8 mouse cellular contexts compared by ENCODE assay signal in the genomic region with DNA sequence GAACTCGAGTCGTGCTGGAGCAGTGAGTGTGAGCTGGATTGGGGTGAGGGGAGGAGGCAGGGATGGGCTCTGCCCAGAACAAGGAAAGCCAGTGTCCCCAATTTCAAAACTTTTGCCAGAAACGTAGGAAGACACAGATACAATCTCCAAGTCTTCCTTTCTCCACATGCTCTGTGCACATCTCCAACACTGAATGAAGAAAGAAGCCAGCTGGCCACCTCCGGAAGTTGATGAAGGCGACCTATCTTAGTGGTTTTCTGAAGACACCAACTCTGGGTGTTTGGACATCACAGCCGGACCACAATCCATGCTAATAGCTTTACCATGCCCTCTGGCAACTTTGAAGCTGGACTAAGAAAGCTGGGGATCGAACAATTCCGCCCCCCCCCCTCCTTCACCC. TPM values are rescaled to one million over a fixed set of nuclear protein-coding genes. Genes with fewer than 3 reads are reported as not detected.
DNase-seq lines count a peak whose midpoint lies in the region; ATAC-seq and TF ChIP-seq lines count a peak whose summit lies in the region.

No protein-coding gene starts in this region.

- H3K27me3 ChIP-seq in kidney, postnatal 0 days (ENCODE audit: insufficient read depth, low read length) = no peaks in the 10 kb centered on the region
- peaks cover 9% of the 10 kb centered on the region; the same call in 1 of the 2 replicates for H3K27me3 ChIP-seq in embryonic facial prominence, embryonic 15.5 days
- peaks cover 12% of the 10 kb centered on the region; the same call in 1 of the 2 replicates for H3K27me3 ChIP-seq in intestine, embryonic 14.5 days (replicated peaks; ENCODE audit: control insufficient read depth, insufficient read depth, low read length)
- no peaks in the 10 kb centered on the region for H3K27me3 ChIP-seq in midbrain, embryonic 15.5 days (replicated peaks)

- no peaks in the 10 kb centered on the region for H3K9me3 ChIP-seq in kidney, postnatal 0 days (replicated peaks; ENCODE audit: low read length)
- H3K9me3 ChIP-seq in embryonic facial prominence, embryonic 15.5 days (replicated peaks) = no peaks in the 10 kb centered on the region
- H3K9me3 ChIP-seq in intestine, embryonic 14.5 days (ENCODE audit: control insufficient read depth, low read length) = no peaks in the 10 kb centered on the region
- no peaks in the 10 kb centered on the region for H3K9me3 ChIP-seq in midbrain, embryonic 15.5 days

- H3K9ac ChIP-seq in kidney, postnatal 0 days (ENCODE audit: low read depth, low read length) = no peak overlapping the region
- H3K9ac ChIP-seq in embryonic facial prominence, embryonic 15.5 days = no peak overlapping the region
- no peak overlapping the region; the same call in 1 of the 2 replicates for H3K9ac ChIP-seq in intestine, embryonic 14.5 days (ENCODE audit: low read length)
- peak overlapping the region; percentile 60 for H3K9ac ChIP-seq in midbrain, embryonic 15.5 days

- H3K4me3 ChIP-seq in kidney, postnatal 0 days (replicated peaks; ENCODE audit: low read depth, low read length) = peak overlapping the region; percentile 41
- H3K4me3 ChIP-seq in embryonic facial prominence, embryonic 15.5 days (replicated peaks) = peak overlapping the region; percentile 50
- peak overlapping the region; percentile 44 for H3K4me3 ChIP-seq in intestine, embryonic 14.5 days (ENCODE audit: low read depth, low read length)
- H3K4me3 ChIP-seq in midbrain, embryonic 15.5 days = peak overlapping the region; percentile 57

- no peak for TF ChIP-seq CTCF in kidney, postnatal 0 days (IDR thresholded peaks at IDR 0.05; ENCODE audit: low read depth)

- DNase-seq in kidney, postnatal 0 days (ENCODE audit: low spot score) = no peak
- DNase-seq in kidney, adult 18-20 months = no peak
- DNase-seq in intestine, embryonic 14.5 days (ENCODE audit: low spot score) = no peak
- DNase-seq in left cerebral cortex, adult 9 months (ENCODE audit: low spot score in 2 of 2) = no peak
- DNase-seq in gastrocnemius, postnatal 10 days = no peak
- DNase-seq in right cerebral cortex, postnatal 10 days (ENCODE audit: low spot score in 2 of 2) = no peak

- H3K27ac ChIP-seq in kidney, postnatal 0 days = no peak overlapping the region
- H3K27ac ChIP-seq in embryonic facial prominence, embryonic 15.5 days (replicated peaks) = no peak overlapping the region
- no peak overlapping the region for H3K27ac ChIP-seq in intestine, embryonic 14.5 days (ENCODE audit: low read depth)
- no peak overlapping the region for H3K27ac ChIP-seq in midbrain, embryonic 15.5 days

- H3K36me3 ChIP-seq in kidney, postnatal 0 days (ENCODE audit: insufficient read depth, low read length) = no peaks in the 10 kb centered on the region
- no peaks in the 10 kb centered on the region for H3K36me3 ChIP-seq in embryonic facial prominence, embryonic 15.5 days
- no peaks in the 10 kb centered on the region for H3K36me3 ChIP-seq in intestine, embryonic 14.5 days (ENCODE audit: control insufficient read depth, insufficient read depth, low read length)
- H3K36me3 ChIP-seq in midbrain, embryonic 15.5 days (replicated peaks) = no peaks in the 10 kb centered on the region

- 0 out of 2 replicates have a peak, but pooled peaks cover 2% of the 10 kb centered on the region for H3K4me1 ChIP-seq in kidney, postnatal 0 days (replicated peaks; ENCODE audit: insufficient read depth, low read length)
- peaks cover 22% of the 10 kb centered on the region; the same call in 1 of the 2 replicates for H3K4me1 ChIP-seq in embryonic facial prominence, embryonic 15.5 days
- no peaks in the 10 kb centered on the region; the same call in 1 of the 2 replicates for H3K4me1 ChIP-seq in intestine, embryonic 14.5 days (replicated peaks; ENCODE audit: control insufficient read depth, insufficient read depth, low read length)
- peaks cover 6% of the 10 kb centered on the region for H3K4me1 ChIP-seq in midbrain, embryonic 15.5 days

- H3K4me2 ChIP-seq in kidney, postnatal 0 days (ENCODE audit: low read length) = peak overlapping the region; percentile 71
- H3K4me2 ChIP-seq in embryonic facial prominence, embryonic 15.5 days (replicated peaks) = peak overlapping the region; percentile 78
- H3K4me2 ChIP-seq in intestine, embryonic 14.5 days (ENCODE audit: low read length) = peak overlapping the region; percentile 86
- peak overlapping the region; percentile 85 for H3K4me2 ChIP-seq in midbrain, embryonic 15.5 days

- WGBS in kidney, postnatal 0 days = 65% methylated on average over 8 of the region's 8 CpGs
- 58% methylated on average over 8 of the region's 8 CpGs for WGBS in embryonic facial prominence, embryonic 15.5 days
- 63% methylated on average over 8 of the region's 8 CpGs for WGBS in intestine, embryonic 14.5 days
- 67% methylated on average over 8 of the region's 8 CpGs for WGBS in midbrain, embryonic 15.5 days

- no peak for ATAC-seq in kidney, postnatal 0 days (replicated peaks; ENCODE audit: low FRiP score, low read depth)
- no peak for ATAC-seq in embryonic facial prominence, embryonic 15.5 days (ENCODE audit: insufficient number of reproducible peaks, low FRiP score, low TSS enrichment, low read depth)
- ATAC-seq in intestine, embryonic 14.5 days (replicated peaks; ENCODE audit: low FRiP score, low TSS enrichment, low read depth) = no peak
- no peak for ATAC-seq in midbrain, embryonic 15.5 days (replicated peaks)

RNA-seq across cellular contexts. Expression of gene Gramd1b, which starts 0.6 kb away (rescaled TPM):
- 8.9 and 9.0 TPM in 2 replicates for polyA plus RNA-seq in kidney, postnatal 0 days (2015; fragmentation: Nextera tagmentation; extraction: Ambion mirVana)
- 5.7 and 6.0 TPM in 2 replicates for polyA plus RNA-seq in embryonic facial prominence, embryonic 15.5 days (2015; fragmentation: Nextera tagmentation; extraction: Ambion mirVana)
- polyA plus RNA-seq in intestine, embryonic 14.5 days (2014; fragmentation: Nextera tagmentation; extraction: Ambion mirVana) = 3.5 and 4.8 TPM in 2 replicates
- 14.0 and 19.9 TPM in 2 replicates for polyA plus RNA-seq in midbrain, embryonic 15.5 days (2015; fragmentation: Nextera tagmentation; extraction: Ambion mirVana)
- 10 to 100 TPM; 15.6 to 20.4 TPM for total RNA-seq in gastrocnemius, postnatal 10 days (2021)
